Mouse (Mus musculus) hindbrain, embryonic 16.5 days (tissue): Measurements from ENCODE around the gene Nme6. TPM values are rescaled to one million over a fixed set of nuclear protein-coding genes. Genes with fewer than 3 reads are reported as not detected.

Experiments used
- ATAC-seq: fragments of 200-750 bp; cut with Nextera tagmentation; 2 replicates; pipeline ENCODE4 v1.8.0; 2017; ENCODE audit warnings: moderate TSS enrichment, moderate library complexity
- H3K27ac ChIP-seq: fragments of 300-500 bp; sonication (generic); 2 replicates; pipeline ENCODE4 v1.5.1; 2014; ENCODE audit warnings: low read depth, mild to moderate bottlenecking, control low read depth, low read length, moderate library complexity
- H3K27me3 ChIP-seq: fragments of 300-500 bp; sonication (generic); replicated peaks from 2 replicates; pipeline ENCODE4 v1.6.1; 2014; ENCODE audit warnings: low read length; ENCODE audit not compliant: control insufficient read depth, insufficient read depth
- H3K36me3 ChIP-seq: fragments of 300-500 bp; sonication (generic); 2 replicates; pipeline ENCODE4 v1.6.1; 2014; ENCODE audit warnings: mild to moderate bottlenecking, low read length, moderate library complexity, mixed read lengths; ENCODE audit not compliant: control insufficient read depth, insufficient read depth
- H3K4me1 ChIP-seq: fragments of 300-500 bp; sonication (generic); 2 replicates; pipeline ENCODE4 v1.6.1; 2014; ENCODE audit warnings: low read depth, low read length; ENCODE audit not compliant: control insufficient read depth, insufficient read depth
- H3K4me2 ChIP-seq: fragments of 300-500 bp; sonication (generic); 2 replicates; pipeline ENCODE4 v1.6.1; 2014; ENCODE audit warnings: mild to moderate bottlenecking, low read length, control low read depth, moderate library complexity
- H3K4me3 ChIP-seq: fragments of 300-500 bp; sonication (generic); 2 replicates; pipeline ENCODE4 v1.5.1; 2014; ENCODE audit warnings: mild to moderate bottlenecking, low read length, control low read depth, moderate library complexity
- H3K9ac ChIP-seq: fragments of 300-500 bp; sonication (generic); 2 replicates; pipeline ENCODE4 v1.6.1; 2014; ENCODE audit warnings: low read depth, mild to moderate bottlenecking, control low read depth, low read length, moderate library complexity
- H3K9me3 ChIP-seq: fragments of 300-500 bp; sonication (generic); 2 replicates; pipeline ENCODE4 v1.6.1; 2014; ENCODE audit warnings: mild to moderate bottlenecking, low read length, moderate library complexity; ENCODE audit not compliant: control insufficient read depth
- WGBS: fragments of 180-500 bp; shearing (Covaris S2); extraction: QIAGEN DNeasy Blood & Tissue Kit; methylation state at CpG from one replicate; pipeline ENCODE4 v1.1.7; 2014; 5-methylcytosine and 5-hydroxymethylcytosine counted together
- polyA plus RNA-seq: library from polyadenylated mRNA; unstranded; fragments of >200 nt; fragmentation: Nextera tagmentation; extraction: Ambion mirVana; gene quantifications from 2 replicates; pipeline ENCODE4 v1.2.1, GENCODE M21; 2015

Nme6 gene
- polyA plus RNA-seq, 1 experiment from 2014 or later = 77.5 TPM

DNA sequence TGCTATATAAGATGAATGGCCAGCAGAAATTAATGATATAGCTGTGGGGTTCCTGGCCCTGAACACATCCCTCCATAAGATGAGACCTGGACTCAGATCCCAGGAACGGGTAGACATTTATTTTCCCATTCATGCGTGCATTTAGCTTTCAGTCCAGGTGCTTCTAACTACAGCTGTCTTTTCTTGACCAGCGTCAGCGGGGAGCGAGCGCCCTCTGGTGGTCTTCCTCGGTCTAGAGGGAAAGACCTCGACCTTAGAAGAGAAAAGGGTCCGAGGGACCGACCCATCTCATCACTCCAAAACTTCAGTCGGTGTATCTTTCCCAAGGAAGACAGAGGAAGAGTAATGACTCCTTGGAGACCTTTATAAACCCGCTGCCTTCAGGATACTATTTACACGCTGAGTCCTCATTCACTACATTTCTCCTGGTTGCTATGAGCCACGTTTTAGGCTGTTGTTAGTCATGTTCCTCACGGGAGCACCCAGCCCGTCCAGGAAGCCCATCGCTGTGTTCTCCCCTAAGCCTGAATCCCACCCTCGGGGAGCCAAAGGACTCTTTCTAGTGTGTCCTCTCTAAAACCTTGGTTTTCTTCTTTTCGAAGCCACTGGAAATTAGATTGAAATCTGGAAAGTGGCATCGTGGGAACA is 30.0 kb downstream of the Nme6 start:
- H3K27me3 ChIP-seq = no peaks in the 10 kb centered on the region
- no peak overlapping the region for H3K4me3 ChIP-seq
- H3K4me1 ChIP-seq = no peaks in the 10 kb centered on the region
- no peak overlapping the region; the same call in 1 of the 2 replicates for H3K9ac ChIP-seq
- WGBS = 15% methylated on average over 20 of the region's 20 CpGs
- no peaks in the 10 kb centered on the region for H3K36me3 ChIP-seq
- ATAC-seq = peak; percentile 65; the same call in 1 of the 2 replicates
- no peaks in the 10 kb centered on the region for H3K9me3 ChIP-seq
- H3K4me2 ChIP-seq = peak overlapping the region; percentile 50
- no peak overlapping the region for H3K27ac ChIP-seq

- Histone ChIP-seq H3K9me3 (no peaks in the 10 kb centered on the region), H3K4me1 (no peaks in the 10 kb centered on the region), H3K4me3 (no peak overlapping the region), H3K27ac (no peak overlapping the region), H3K4me2 (no peak overlapping the region), H3K9ac (no peak overlapping the region), H3K36me3 (no peaks in the 10 kb centered on the region), H3K27me3 (no peaks in the 10 kb centered on the region)
- ATAC-seq = no peak
- 66% methylated on average over 3 of the region's 3 CpGs for WGBS
These were observed 30.5 kb downstream of the Nme6 start for GRCm38 (mm10) chr9:109863085-109863484.

GRCm38 (mm10) chr9:109866218-109866617 is 33.7 kb downstream of the Nme6 start:
- no peaks in the 10 kb centered on the region for H3K36me3 ChIP-seq
- H3K9ac ChIP-seq = no peak overlapping the region
- H3K9me3 ChIP-seq = no peaks in the 10 kb centered on the region
- 85% methylated on average over 2 of the region's 2 CpGs for WGBS
- no peak overlapping the region for H3K27ac ChIP-seq
- no peaks in the 10 kb centered on the region for H3K4me1 ChIP-seq
- no peaks in the 10 kb centered on the region for H3K27me3 ChIP-seq
- H3K4me2 ChIP-seq = no peak overlapping the region
- no peak overlapping the region for H3K4me3 ChIP-seq
- no peak for ATAC-seq

DNA sequence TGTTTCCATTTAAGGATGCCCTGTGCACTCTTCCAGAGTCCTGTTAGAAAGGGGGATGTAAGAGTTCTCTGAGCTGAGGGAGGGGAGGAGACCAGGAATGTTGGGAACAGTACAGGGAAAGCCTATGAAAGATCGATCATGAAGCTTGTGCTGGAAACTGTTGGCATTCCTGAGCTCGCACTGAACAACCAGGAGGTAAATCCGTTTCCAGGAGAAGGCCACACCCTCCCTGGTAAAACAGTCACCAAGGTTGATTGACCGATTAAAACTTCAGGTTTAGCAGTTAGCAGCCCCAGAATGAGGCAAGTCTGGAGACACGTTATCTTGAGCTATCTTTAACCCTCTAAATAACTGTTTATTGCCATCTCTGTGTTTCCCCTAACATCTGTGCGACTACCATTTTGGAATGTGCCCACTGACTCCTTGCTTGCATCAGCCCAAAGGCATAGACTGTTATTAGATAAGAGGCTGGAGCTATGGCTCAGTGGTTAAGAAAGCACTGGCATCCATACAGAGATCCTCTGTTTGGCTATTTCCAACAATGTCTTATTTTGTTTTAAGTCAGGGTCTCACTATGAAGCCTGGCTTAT is 38.5 kb downstream of the Nme6 start:
- ATAC-seq = no peak
- 43% methylated on average over 6 of the region's 6 CpGs for WGBS
- H3K27me3 ChIP-seq = no peaks in the 10 kb centered on the region
- H3K4me2 ChIP-seq = no peak overlapping the region
- H3K9me3 ChIP-seq = no peaks in the 10 kb centered on the region
- H3K4me1 ChIP-seq = peaks cover 2% of the 10 kb centered on the region; the same call in 1 of the 2 replicates
- H3K9ac ChIP-seq = no peak overlapping the region
- H3K27ac ChIP-seq = no peak overlapping the region
- H3K4me3 ChIP-seq = no peak overlapping the region
- H3K36me3 ChIP-seq = no peaks in the 10 kb centered on the region

DNA sequence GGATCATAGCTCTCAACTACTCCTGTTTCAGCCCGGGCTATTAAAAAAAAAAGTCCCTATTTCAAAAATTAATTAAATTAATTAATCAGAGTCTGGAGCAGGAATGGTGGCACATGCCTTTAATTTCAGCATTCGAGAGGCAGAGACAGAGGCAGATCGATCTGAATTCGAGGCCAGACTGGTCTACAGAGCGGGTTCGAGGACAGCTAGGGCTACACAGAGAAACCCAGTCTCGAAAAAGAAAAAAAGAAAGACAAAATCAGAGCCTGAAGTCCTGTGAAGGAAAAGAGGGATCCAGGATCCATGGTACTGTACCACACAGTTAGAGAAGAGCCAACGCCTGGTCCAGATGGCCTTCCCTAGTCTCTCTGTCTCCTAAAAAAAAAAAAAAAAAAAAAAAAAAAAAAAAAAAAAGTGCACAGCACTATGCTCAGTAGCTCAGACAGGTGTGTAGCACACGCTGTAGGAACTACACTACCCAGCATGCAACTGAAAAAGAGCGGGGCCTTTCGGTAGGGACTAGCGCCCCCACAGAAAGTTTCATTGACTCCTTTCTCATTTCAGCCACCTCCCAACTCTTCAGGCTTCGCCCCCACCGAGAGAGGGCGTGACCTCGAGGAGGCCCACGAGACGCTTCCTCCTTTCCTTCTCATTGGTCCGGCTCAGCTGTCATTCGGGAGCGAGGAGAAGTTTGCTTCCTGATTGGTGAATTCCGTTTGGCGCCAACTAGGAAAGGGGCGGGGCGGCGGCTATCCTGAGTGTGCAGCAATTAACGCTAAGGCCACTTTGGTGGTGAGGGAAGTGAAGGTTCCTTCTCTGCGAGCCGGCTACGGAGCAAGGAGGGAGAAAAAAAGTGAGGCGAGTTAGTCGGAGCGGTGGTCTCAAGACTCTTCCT is 42.5 kb downstream of the Nme6 start, which contains the start of gene Cdc25a:
TSS of gene Cdc25a (plus strand) at position 783 of the 895 bp plus-strand sequence.
- H3K9me3 ChIP-seq = no peaks in the 10 kb centered on the region
- H3K36me3 ChIP-seq = peaks cover 5% of the 10 kb centered on the region
- ATAC-seq = peak; percentile 94
- H3K4me3 ChIP-seq = peak within 1 kb of the TSS; percentile 95
- peak within 1 kb of the TSS; percentile 73 for H3K9ac ChIP-seq
- H3K27ac ChIP-seq = peak within 1 kb of the TSS; percentile 66
- WGBS = 7% methylated on average over 33 of the region's 33 CpGs
- H3K27me3 ChIP-seq = no peaks in the 10 kb centered on the region
- peaks cover 13% of the 10 kb centered on the region for H3K4me1 ChIP-seq
- H3K4me2 ChIP-seq = peak within 1 kb of the TSS; percentile 55

- peaks cover 12% of the 10 kb centered on the region for H3K36me3 ChIP-seq
- H3K9ac ChIP-seq = peak overlapping the region; percentile 73
- H3K4me2 ChIP-seq = peak overlapping the region; percentile 55
- no peaks in the 10 kb centered on the region for H3K9me3 ChIP-seq
- ATAC-seq = peak; percentile 60
- peak overlapping the region; percentile 66 for H3K27ac ChIP-seq
- peaks cover 13% of the 10 kb centered on the region for H3K4me1 ChIP-seq
- no peaks in the 10 kb centered on the region for H3K27me3 ChIP-seq
- peak overlapping the region; percentile 95 for H3K4me3 ChIP-seq
- WGBS = under 1% methylated on average over 69 of the region's 76 CpGs
These were observed 43.4 kb downstream of the Nme6 start for GRCm38 (mm10) chr9:109875695-109876601.

DNA sequence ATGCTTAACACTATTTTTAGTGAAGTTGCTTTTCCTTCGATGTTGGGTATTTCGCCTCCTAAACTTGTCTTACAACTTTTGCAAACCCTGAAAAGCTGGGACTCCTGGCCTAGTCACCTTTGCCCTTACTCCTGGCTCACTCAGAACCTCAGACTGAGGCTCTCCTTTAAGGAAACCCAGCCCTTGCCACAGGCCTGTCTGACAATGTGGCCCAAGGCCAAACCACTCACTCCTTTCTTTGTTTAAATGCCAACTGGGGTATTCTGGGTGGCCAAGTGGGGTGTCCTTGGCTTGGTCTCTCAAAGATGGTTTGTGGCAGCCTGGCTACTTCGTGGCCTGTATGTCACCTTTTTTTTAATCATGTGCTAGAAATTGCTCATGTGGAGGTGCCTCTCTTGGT is 44.2 kb downstream of the Nme6 start:
- ATAC-seq = no peak
- Histone ChIP-seq H3K36me3 (peaks cover 16% of the 10 kb centered on the region), H3K9ac (peak overlapping the region; percentile 73), H3K9me3 (no peaks in the 10 kb centered on the region), H3K4me2 (peak overlapping the region; percentile 55), H3K27me3 (no peaks in the 10 kb centered on the region), H3K4me3 (peak overlapping the region; percentile 95), H3K4me1 (peaks cover 13% of the 10 kb centered on the region), H3K27ac (no peak overlapping the region; the same call in 1 of the 2 replicates)
- WGBS = 4% methylated on average over 3 of the region's 3 CpGs

DNA sequence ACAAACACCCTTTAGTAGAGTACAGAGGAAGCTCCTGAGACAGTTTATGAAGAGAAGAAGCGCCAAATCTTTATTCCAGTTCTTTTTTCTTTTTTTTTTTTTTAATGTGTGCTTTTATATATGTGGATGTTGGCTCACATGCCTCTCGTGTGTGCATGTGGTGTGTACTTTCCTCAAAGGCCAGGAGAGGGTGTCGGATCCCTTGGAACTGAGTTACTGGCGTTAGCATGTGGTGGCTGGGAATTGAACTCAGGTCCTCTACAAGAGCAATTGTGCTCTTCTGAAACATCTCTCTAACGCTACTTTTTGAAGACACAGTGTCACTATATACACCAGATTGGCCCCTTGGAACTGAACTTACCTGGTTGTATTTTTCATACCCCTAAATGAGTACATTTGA is 45.1 kb downstream of the Nme6 start:
- H3K9ac ChIP-seq = no peak overlapping the region
- H3K4me1 ChIP-seq = peaks cover 13% of the 10 kb centered on the region
- peak overlapping the region; percentile 55 for H3K4me2 ChIP-seq
- peak overlapping the region; percentile 95; the same call in 1 of the 2 replicates for H3K4me3 ChIP-seq
- no peaks in the 10 kb centered on the region for H3K27me3 ChIP-seq
- no peak for ATAC-seq
- 84% methylated on average over 5 of the region's 5 CpGs for WGBS
- no peak overlapping the region for H3K27ac ChIP-seq
- H3K36me3 ChIP-seq = peaks cover 22% of the 10 kb centered on the region
- H3K9me3 ChIP-seq = no peaks in the 10 kb centered on the region
